Comparison of ENCODE assay signal across 10 mouse cellular contexts in genomic region chr7:97790272-97790671, GRCm38 (mm10). TPM values are rescaled to one million over a fixed set of nuclear protein-coding genes. Genes with fewer than 3 reads are reported as not detected.
A peak's percentile ranks its signal among the peaks of the same experiment; 100 is the strongest.
DNase-seq lines count a peak whose midpoint lies in the region; ATAC-seq and TF ChIP-seq lines count a peak whose summit lies in the region.
"Had no signal": no experiment of that assay in that cellular context is flagged by ENCODE, and none has a peak within 500 bp of the region (broad histone marks: within the 10 kb centered on the region; RNA-seq: fewer than 3 reads in every experiment).

No protein-coding gene starts in this region.

- H3K9me3 ChIP-seq in kidney, embryonic 15.5 days (replicated peaks) = no peaks in the 10 kb centered on the region
- no peaks in the 10 kb centered on the region for H3K9me3 ChIP-seq in embryonic facial prominence, embryonic 14.5 days (ENCODE audit: control insufficient read depth, low read length)
- H3K9me3 ChIP-seq in intestine, embryonic 16.5 days (ENCODE audit: control insufficient read depth, low read length) = no peaks in the 10 kb centered on the region

- ATAC-seq in kidney, embryonic 15.5 days (replicated peaks; ENCODE audit: low FRiP score) = no peak
- no peak for ATAC-seq in embryonic facial prominence, embryonic 14.5 days (ENCODE audit: low read depth)
- peak; percentile 72 for ATAC-seq in intestine, embryonic 16.5 days
- ATAC-seq in CD4-positive, CD25-positive, alpha-beta regulatory T cell, adult 4 months = no peak

- peaks cover 18% of the 10 kb centered on the region for H3K4me1 ChIP-seq in kidney, embryonic 15.5 days
- no peaks in the 10 kb centered on the region for H3K4me1 ChIP-seq in embryonic facial prominence, embryonic 14.5 days (ENCODE audit: control insufficient read depth, insufficient read depth, low read length)
- H3K4me1 ChIP-seq in intestine, embryonic 16.5 days (ENCODE audit: control insufficient read depth, insufficient read depth, low read length) = peaks cover 21% of the 10 kb centered on the region; the same call in 1 of the 2 replicates

- intact Hi-C loops in gastrocnemius, postnatal 36 days (cut with DNase I) = loop anchor here (5.0 kb wide), 1 partner anchor 52 kb away; no protein-coding TSS in a partner anchor

- H3K4me3 ChIP-seq in kidney, embryonic 15.5 days (replicated peaks) = 0 out of 2 replicates have a peak overlapping the region, but pooled peaks have one; percentile 4
- H3K4me3 ChIP-seq in embryonic facial prominence, embryonic 14.5 days (ENCODE audit: low read depth, low read length) = no peak overlapping the region
- H3K4me3 ChIP-seq in intestine, embryonic 16.5 days (ENCODE audit: low read length) = peak overlapping the region; percentile 28; the same call in 1 of the 2 replicates
- H3K4me3 ChIP-seq in myocyte = peak overlapping the region; percentile 45

- no peak for DNase-seq in kidney, adult 9 months
- DNase-seq in embryonic facial prominence, embryonic 14.5 days (ENCODE audit: low spot score) = peak; percentile 14
- DNase-seq in adrenal gland, adult 8-10 months = no peak
- DNase-seq in gastrocnemius, postnatal 36 days = no peak
- DNase-seq: gastrocnemius, postnatal 14 days; layer of hippocampus, postnatal 36 days had no signal

- H3K27ac ChIP-seq in kidney, embryonic 15.5 days = no peak overlapping the region
- H3K27ac ChIP-seq in embryonic facial prominence, embryonic 14.5 days (replicated peaks; ENCODE audit: low read depth, low read length) = no peak overlapping the region
- peak overlapping the region; percentile 60 for H3K27ac ChIP-seq in intestine, embryonic 16.5 days (ENCODE audit: low read length)

- no peak for TF ChIP-seq POLR2A in myocyte (IDR thresholded peaks at IDR 0.05; ENCODE audit: insufficient read length, low read depth)

- no peaks in the 10 kb centered on the region for H3K36me3 ChIP-seq in kidney, embryonic 15.5 days
- H3K36me3 ChIP-seq in embryonic facial prominence, embryonic 14.5 days (ENCODE audit: control insufficient read depth, insufficient read depth, low read length) = no peaks in the 10 kb centered on the region
- H3K36me3 ChIP-seq in intestine, embryonic 16.5 days (ENCODE audit: control insufficient read depth, insufficient read depth, low read length) = no peaks in the 10 kb centered on the region
- no peaks in the 10 kb centered on the region for H3K36me3 ChIP-seq in myocyte (ENCODE audit: control insufficient read depth, insufficient read depth)

- H3K4me2 ChIP-seq in kidney, embryonic 15.5 days = no peak overlapping the region; the same call in 1 of the 2 replicates
- H3K4me2 ChIP-seq in embryonic facial prominence, embryonic 14.5 days (ENCODE audit: low read depth, low read length) = peak overlapping the region; percentile 18; the same call in 1 of the 2 replicates
- peak overlapping the region; percentile 47 for H3K4me2 ChIP-seq in intestine, embryonic 16.5 days (ENCODE audit: low read depth, low read length)
- peak overlapping the region; percentile 91 for H3K4me2 ChIP-seq in myocyte (ENCODE audit: low read depth)

- no peak overlapping the region for H3K9ac ChIP-seq in kidney, embryonic 15.5 days
- H3K9ac ChIP-seq in embryonic facial prominence, embryonic 14.5 days (ENCODE audit: low read depth, low read length) = no peak overlapping the region
- H3K9ac ChIP-seq in intestine, embryonic 16.5 days (ENCODE audit: low read depth, low read length) = no peak overlapping the region

- peaks cover 40% of the 10 kb centered on the region for H3K27me3 ChIP-seq in kidney, embryonic 15.5 days
- peaks cover 3% of the 10 kb centered on the region for H3K27me3 ChIP-seq in embryonic facial prominence, embryonic 14.5 days (replicated peaks; ENCODE audit: control insufficient read depth, insufficient read depth, low read length)
- no peaks in the 10 kb centered on the region for H3K27me3 ChIP-seq in intestine, embryonic 16.5 days (replicated peaks; ENCODE audit: control insufficient read depth, insufficient read depth, low read length)
- H3K27me3 ChIP-seq in myocyte (ENCODE audit: control insufficient read depth, insufficient read depth, insufficient read length) = no peaks in the 10 kb centered on the region

- peaks cover 53% of the 10 kb centered on the region for H3K79me2 ChIP-seq in myocyte (ENCODE audit: control insufficient read depth, insufficient read depth)

- no peak overlapping the region for H3ac ChIP-seq in myocyte (ENCODE audit: control insufficient read depth, insufficient read length)

- 44% methylated on average over 2 of the region's 2 CpGs for WGBS in kidney, embryonic 15.5 days
- WGBS in embryonic facial prominence, embryonic 14.5 days = 35% methylated on average over 2 of the region's 2 CpGs
- 28% methylated on average over 2 of the region's 2 CpGs for WGBS in intestine, embryonic 16.5 days

TF ChIP-seq in myocyte, 11 proteins besides CTCF, POLR2A, EP300 and RAD21:
- no peak for TF ChIP-seq REST (IDR thresholded peaks at IDR 0.05; ENCODE audit: insufficient read depth, insufficient read length)
- no peak for TF ChIP-seq MYOG (IDR thresholded peaks at IDR 0.05; ENCODE audit: control insufficient read depth in 1 of 3, insufficient read depth in 1 of 3, insufficient read length in 2 of 3, low read depth in 2 of 3)
- TF ChIP-seq TCF12 (IDR thresholded peaks at IDR 0.05; ENCODE audit: insufficient read depth, poor library complexity, severe bottlenecking) = no peak
- TF ChIP-seq E2F4 (IDR thresholded peaks at IDR 0.05; ENCODE audit: insufficient read depth) = no peak
- TF ChIP-seq TCF3 (IDR thresholded peaks at IDR 0.05; ENCODE audit: insufficient read length, low read depth) = no peak
- TF ChIP-seq USF1 (IDR thresholded peaks at IDR 0.05; ENCODE audit: low read depth) = no peak
- TF ChIP-seq MYOD1 (IDR thresholded peaks at IDR 0.05; ENCODE audit: control insufficient read depth in 1 of 3, insufficient read length in 2 of 3, low read depth in 2 of 3) = no peak
- TF ChIP-seq MAX (IDR thresholded peaks at IDR 0.05; ENCODE audit: low read depth) = no peak
- TF ChIP-seq SRF (IDR thresholded peaks at IDR 0.05; ENCODE audit: control insufficient read depth, insufficient read length, low read depth) = no peak
- no peak for TF ChIP-seq POLR2AphosphoS2 (IDR thresholded peaks at IDR 0.05; ENCODE audit: insufficient read length, low read depth)
- no peak for TF ChIP-seq CEBPB (IDR thresholded peaks at IDR 0.05; ENCODE audit: insufficient read depth, poor library complexity, severe bottlenecking)

RNA-seq across cellular contexts. Expression of gene Pak1, which starts 1.9 kb away (rescaled TPM):
- polyA plus RNA-seq in kidney, embryonic 15.5 days (2015; fragmentation: Nextera tagmentation; extraction: Ambion mirVana) = 16.4 and 17.2 TPM in 2 replicates
- 29.8 and 31.8 TPM in 2 replicates for polyA plus RNA-seq in embryonic facial prominence, embryonic 14.5 days (2014; fragmentation: Nextera tagmentation; extraction: Ambion mirVana)
- 35.8 and 36.3 TPM in 2 replicates for polyA plus RNA-seq in intestine, embryonic 16.5 days (2015; fragmentation: Nextera tagmentation; extraction: Ambion mirVana)
- 33.2 TPM for polyA plus RNA-seq in myocyte (2012; fragmentation: generic; extraction: Trizol)
- 10 to 100 TPM; 15.8 to 35.1 (median 27.8) TPM for total RNA-seq in adrenal gland, adult 8-10 months (2022)
- polyA plus RNA-seq in CD4-positive, CD25-positive, alpha-beta regulatory T cell, adult 4 months (2017; shearing (Covaris generic)) = 1 to 10 TPM; 4.7 to 5.8 TPM
- 10 to 100 TPM; 21.8 to 23.9 TPM for total RNA-seq in gastrocnemius, postnatal 36 days (2021)

RNA-seq across cellular contexts. Expression of gene Aqp11, which starts 52.2 kb away (rescaled TPM):
- 16.5 and 18.5 TPM in 2 replicates for polyA plus RNA-seq in kidney, embryonic 15.5 days (2015; fragmentation: Nextera tagmentation; extraction: Ambion mirVana)
- polyA plus RNA-seq in embryonic facial prominence, embryonic 14.5 days (2014; fragmentation: Nextera tagmentation; extraction: Ambion mirVana) = 4.4 and 4.7 TPM in 2 replicates
- 93.4 and 115 TPM in 2 replicates for polyA plus RNA-seq in intestine, embryonic 16.5 days (2015; fragmentation: Nextera tagmentation; extraction: Ambion mirVana)
- polyA plus RNA-seq in myocyte (2012; fragmentation: generic; extraction: Trizol) = 0.56 TPM
- total RNA-seq in adrenal gland, adult 8-10 months (2022) = 1 to 10 TPM; 1.8 to 6.1 (median 3.3) TPM
- polyA plus RNA-seq in CD4-positive, CD25-positive, alpha-beta regulatory T cell, adult 4 months (2017; shearing (Covaris generic)) = 1 to 10 TPM; 1.2 to 1.7 TPM
- 1 to 10 TPM in 1 of 2 experiments, under 1 TPM in 1; 0.74 to 2.2 TPM for total RNA-seq in gastrocnemius, postnatal 36 days (2021)
